In genomic region chr7:25322058-25322484, GRCm38 (mm10) we compare ENCODE assay signal across 8 mouse cellular contexts. TPM values are rescaled to one million over a fixed set of nuclear protein-coding genes. Genes with fewer than 3 reads are reported as not detected.
DNase-seq lines count a peak whose midpoint lies in the region; ATAC-seq and TF ChIP-seq lines count a peak whose summit lies in the region.
"Had no signal": no experiment of that assay in that cellular context is flagged by ENCODE, and none has a peak within 500 bp of the region (broad histone marks: within the 10 kb centered on the region; RNA-seq: fewer than 3 reads in every experiment).

No protein-coding gene starts in this region.

- H3K4me3 ChIP-seq in E14TG2a.4 (replicated peaks; ENCODE audit: low read length): peak overlapping the region; percentile 53
- peak overlapping the region; percentile 21 for H3K4me3 ChIP-seq in limb, embryonic 15.5 days
- peak overlapping the region; percentile 16; the same call in 1 of the 2 replicates for H3K4me3 ChIP-seq in stomach, embryonic 15.5 days (replicated peaks)

- 14% methylated on average over 6 of the region's 6 CpGs for WGBS in limb, embryonic 15.5 days
- 15% methylated on average over 6 of the region's 6 CpGs for WGBS in stomach, embryonic 15.5 days

- H3K36me3 ChIP-seq in E14TG2a.4 (ENCODE audit: insufficient read depth, low read length): peaks cover 15% of the 10 kb centered on the region; the same call in 1 of the 2 replicates
- H3K36me3 ChIP-seq in limb, embryonic 15.5 days: no peaks in the 10 kb centered on the region
- H3K36me3 ChIP-seq in stomach, embryonic 15.5 days: no peaks in the 10 kb centered on the region

- peaks cover 70% of the 10 kb centered on the region for H3K4me1 ChIP-seq in E14TG2a.4 (replicated peaks; ENCODE audit: low read depth, low read length)
- peaks cover 41% of the 10 kb centered on the region for H3K4me1 ChIP-seq in limb, embryonic 15.5 days
- H3K4me1 ChIP-seq in stomach, embryonic 15.5 days: peaks cover 19% of the 10 kb centered on the region

- no peak for TF ChIP-seq CTCF in E14TG2a.4 (conservative IDR thresholded peaks at IDR 0.05; ENCODE audit: low read length)

- H3K9ac ChIP-seq in limb, embryonic 15.5 days: no peak overlapping the region
- H3K9ac ChIP-seq in stomach, embryonic 15.5 days: no peak overlapping the region

- peaks cover 3% of the 10 kb centered on the region; the same call in 1 of the 2 replicates for H3K9me3 ChIP-seq in E14TG2a.4 (ENCODE audit: low read length)
- no peaks in the 10 kb centered on the region for H3K9me3 ChIP-seq in limb, embryonic 15.5 days
- no peaks in the 10 kb centered on the region for H3K9me3 ChIP-seq in stomach, embryonic 15.5 days

- peak overlapping the region; percentile 94 for H3K27ac ChIP-seq in limb, embryonic 15.5 days
- peak overlapping the region; percentile 86 for H3K27ac ChIP-seq in stomach, embryonic 15.5 days

- DNase-seq in NIH3T3 (ENCODE audit: low read depth) (peak; percentile 91), MN1 (ENCODE audit: low spot score) (no peak)
- peak; percentile 49 for DNase-seq in gastrocnemius, postnatal 10 days
- no peak for DNase-seq in layer of hippocampus, postnatal 36 days

- peak overlapping the region; percentile 44 for H3K4me2 ChIP-seq in limb, embryonic 15.5 days
- peak overlapping the region; percentile 24 for H3K4me2 ChIP-seq in stomach, embryonic 15.5 days

- no peaks in the 10 kb centered on the region for H3K27me3 ChIP-seq in E14TG2a.4 (ENCODE audit: insufficient read depth, low read length)
- H3K27me3 ChIP-seq in limb, embryonic 15.5 days: no peaks in the 10 kb centered on the region
- H3K27me3 ChIP-seq in stomach, embryonic 15.5 days (replicated peaks): no peaks in the 10 kb centered on the region

- ATAC-seq in limb, embryonic 15.5 days (ENCODE audit: insufficient number of reproducible peaks, low FRiP score, low TSS enrichment, low read depth): peak; percentile 83
- ATAC-seq in stomach, embryonic 15.5 days (ENCODE audit: insufficient read depth, low FRiP score, low read depth): peak; percentile 75

RNA-seq across cellular contexts. Expression of gene Megf8, which starts 5.1 kb away (rescaled TPM):
- 10 to 100 TPM; 24.0 to 27.2 TPM for total RNA-seq in gastrocnemius, postnatal 10 days (2021)
- polyA plus RNA-seq in limb, embryonic 15.5 days (2015; fragmentation: Nextera tagmentation; extraction: Ambion mirVana): 14.2 and 14.3 TPM in 2 replicates
- 10.3 and 10.9 TPM in 2 replicates for polyA plus RNA-seq in stomach, embryonic 15.5 days (2015; fragmentation: Nextera tagmentation; extraction: Ambion mirVana)
- total RNA-seq in layer of hippocampus, postnatal 36 days (2021): 10 to 100 TPM; 95.3 to 95.9 TPM

RNA-seq across cellular contexts. Expression of gene Tmem145, which starts 16.2 kb away (rescaled TPM):
- not detected for total RNA-seq in gastrocnemius, postnatal 10 days (2021)
- polyA plus RNA-seq in limb, embryonic 15.5 days (2015; fragmentation: Nextera tagmentation; extraction: Ambion mirVana): 0.50 and 0.61 TPM in 2 replicates
- polyA plus RNA-seq in stomach, embryonic 15.5 days (2015; fragmentation: Nextera tagmentation; extraction: Ambion mirVana): 1.4 and 1.6 TPM in 2 replicates
- total RNA-seq in layer of hippocampus, postnatal 36 days (2021): 10 to 100 TPM; 24.5 to 26.0 TPM
- total RNA-seq: common myeloid progenitor, adult 5-6 weeks had no signal

RNA-seq across cellular contexts. Expression of gene Prr19, which starts 20.9 kb away (rescaled TPM):
- not detected for total RNA-seq in gastrocnemius, postnatal 10 days (2021)
- 0.32 and 0.40 TPM in 2 replicates for polyA plus RNA-seq in limb, embryonic 15.5 days (2015; fragmentation: Nextera tagmentation; extraction: Ambion mirVana)
- 0.41 and 0.49 TPM in 2 replicates for polyA plus RNA-seq in stomach, embryonic 15.5 days (2015; fragmentation: Nextera tagmentation; extraction: Ambion mirVana)
- total RNA-seq in layer of hippocampus, postnatal 36 days (2021): not detected
- total RNA-seq: common myeloid progenitor, adult 5-6 weeks had no signal

RNA-seq across cellular contexts. Expression of gene Pafah1b3, which starts 24.3 kb away (rescaled TPM):
- 10 to 100 TPM in 1 of 2 experiments, 1 to 10 TPM in 1; 7.5 to 12.3 TPM for total RNA-seq in gastrocnemius, postnatal 10 days (2021)
- 176 and 198 TPM in 2 replicates for polyA plus RNA-seq in limb, embryonic 15.5 days (2015; fragmentation: Nextera tagmentation; extraction: Ambion mirVana)
- 201 and 215 TPM in 2 replicates for polyA plus RNA-seq in stomach, embryonic 15.5 days (2015; fragmentation: Nextera tagmentation; extraction: Ambion mirVana)
- total RNA-seq in layer of hippocampus, postnatal 36 days (2021): 10 to 100 TPM; 21.2 to 25.9 TPM

RNA-seq across cellular contexts. Expression of gene Cnfn, which starts 47.5 kb away (rescaled TPM):
- total RNA-seq in gastrocnemius, postnatal 10 days (2021): not detected
- polyA plus RNA-seq in limb, embryonic 15.5 days (2015; fragmentation: Nextera tagmentation; extraction: Ambion mirVana): 649 and 693 TPM in 2 replicates
- polyA plus RNA-seq in stomach, embryonic 15.5 days (2015; fragmentation: Nextera tagmentation; extraction: Ambion mirVana): 107 and 419 TPM in 2 replicates
- total RNA-seq in layer of hippocampus, postnatal 36 days (2021): not detected
- total RNA-seq: common myeloid progenitor, adult 5-6 weeks had no signal

Comparison
In these comparisons a context has a peak if more than half of its experiments do, and no peak if none do; other contexts are left out.
1. DNase-seq: peak in NIH3T3 (single experiment) and gastrocnemius, postnatal 10 days (single experiment); none in layer of hippocampus, postnatal 36 days (0 of 2) and MN1 (single experiment).
2. RNA of gene Tmem145, which starts 16.2 kb away (total RNA-seq): 24.5 to 26.0 TPM in layer of hippocampus, postnatal 36 days; not detected in gastrocnemius, postnatal 10 days; every median in the first group is over 10 times any median in the second.
3. Peak in every context shown above with its lines, with median percentiles within 50 percentile points of each other: H3K4me3 ChIP-seq.